ENCODE assay signal across 8 mouse cellular contexts in the genomic region with DNA sequence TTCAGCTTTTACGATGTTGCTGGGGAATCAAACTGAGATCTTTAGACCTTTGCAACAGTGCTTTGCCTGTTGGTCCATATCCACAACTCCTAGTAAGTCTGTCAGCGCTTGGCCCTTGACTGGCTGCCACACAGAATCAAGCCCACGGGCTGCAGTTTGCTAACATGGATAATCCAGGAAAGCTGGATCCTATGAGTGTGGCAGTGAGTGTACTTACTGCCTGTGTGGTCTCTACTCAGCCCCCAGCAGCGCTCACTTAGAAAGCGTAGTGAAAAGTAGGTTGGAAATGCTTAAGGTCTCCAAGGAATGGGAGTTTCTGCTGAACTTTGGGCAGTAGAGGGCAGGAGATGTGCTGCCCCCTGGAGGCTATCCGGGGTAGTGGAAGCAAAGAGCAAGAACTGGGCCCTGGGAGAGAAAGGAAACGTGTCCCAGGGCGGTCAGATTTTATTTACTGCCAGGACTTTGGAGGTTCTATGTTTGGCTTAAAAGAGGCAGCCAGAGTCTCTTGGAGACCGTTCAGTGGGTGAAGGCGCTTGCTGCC. TPM values are rescaled to one million over a fixed set of nuclear protein-coding genes. Genes with fewer than 3 reads are reported as not detected.
DNase-seq lines count a peak whose midpoint lies in the region; ATAC-seq lines count a peak whose summit lies in the region.

No protein-coding gene starts in this region.

- no peaks in the 10 kb centered on the region for H3K27me3 ChIP-seq in forebrain, embryonic 14.5 days (replicated peaks; ENCODE audit: control insufficient read depth, insufficient read depth, low read length)
- no peaks in the 10 kb centered on the region for H3K27me3 ChIP-seq in forebrain, embryonic 16.5 days (replicated peaks; ENCODE audit: control insufficient read depth, insufficient read depth, low read length)

- no peaks in the 10 kb centered on the region for H3K4me1 ChIP-seq in forebrain, embryonic 14.5 days (ENCODE audit: control insufficient read depth, insufficient read depth, low read length)
- H3K4me1 ChIP-seq in forebrain, embryonic 16.5 days (replicated peaks; ENCODE audit: control insufficient read depth, insufficient read depth, low read length), result no peaks in the 10 kb centered on the region

- H3K9ac ChIP-seq in forebrain, embryonic 14.5 days (ENCODE audit: low read length), result no peak overlapping the region
- no peak overlapping the region for H3K9ac ChIP-seq in forebrain, embryonic 16.5 days (replicated peaks; ENCODE audit: low read depth, low read length)

- no peaks in the 10 kb centered on the region for H3K36me3 ChIP-seq in forebrain, embryonic 14.5 days (ENCODE audit: control insufficient read depth, insufficient read depth, low read length)
- H3K36me3 ChIP-seq in forebrain, embryonic 16.5 days (ENCODE audit: control insufficient read depth, insufficient read depth), result no peaks in the 10 kb centered on the region

- peak; percentile 15 for DNase-seq in forebrain, embryonic 14.5 days (ENCODE audit: low spot score)
- DNase-seq in A20 (ENCODE audit: low read depth, low spot score), result peak; percentile 63
- peak; percentile 83 to 85 for DNase-seq in adrenal gland, postnatal 36 days
- peak; percentile 78 to 88 for DNase-seq in kidney, postnatal 36 days
- DNase-seq in lung, postnatal 14 days, result peak; percentile 84
- DNase-seq in testis, postnatal 10 days (ENCODE audit: low spot score), result peak; percentile 76

- H3K9me3 ChIP-seq in forebrain, embryonic 14.5 days (replicated peaks; ENCODE audit: control insufficient read depth, low read length), result no peaks in the 10 kb centered on the region
- no peaks in the 10 kb centered on the region for H3K9me3 ChIP-seq in forebrain, embryonic 16.5 days (ENCODE audit: control insufficient read depth, low read length)

- 63% methylated on average over 10 of the region's 10 CpGs for WGBS in forebrain, embryonic 14.5 days
- WGBS in forebrain, embryonic 16.5 days, result 61% methylated on average over 10 of the region's 10 CpGs

- H3K27ac ChIP-seq in forebrain, embryonic 14.5 days (ENCODE audit: low read depth, low read length), result no peak overlapping the region
- H3K27ac ChIP-seq in forebrain, embryonic 16.5 days (ENCODE audit: low read length), result no peak overlapping the region

- no peak overlapping the region for H3K4me3 ChIP-seq in forebrain, embryonic 14.5 days (ENCODE audit: low read depth, low read length)
- no peak overlapping the region for H3K4me3 ChIP-seq in forebrain, embryonic 16.5 days (replicated peaks; ENCODE audit: low read length)

- ATAC-seq in forebrain, embryonic 14.5 days, result no peak
- no peak for ATAC-seq in forebrain, embryonic 16.5 days
- peak; percentile 80 for ATAC-seq in erythroblast, adult 5-6 weeks (replicated peaks; ENCODE audit: low FRiP score, poor library complexity, severe bottlenecking)

- no peak overlapping the region for H3K4me2 ChIP-seq in forebrain, embryonic 14.5 days (ENCODE audit: low read length)
- no peak overlapping the region for H3K4me2 ChIP-seq in forebrain, embryonic 16.5 days (ENCODE audit: low read length)

RNA-seq across cellular contexts. Expression of a gene that starts 20.0 kb away (rescaled TPM):
- 4.1 and 4.4 TPM in 2 replicates for polyA plus RNA-seq in forebrain, embryonic 14.5 days (2014; fragmentation: Nextera tagmentation; extraction: Ambion mirVana)
- polyA plus RNA-seq in forebrain, embryonic 16.5 days (2015; fragmentation: Nextera tagmentation; extraction: Ambion mirVana), result 4.3 and 4.6 TPM in 2 replicates
- total RNA-seq in adrenal gland, postnatal 36 days (2021), result 10 to 100 TPM; 10.4 to 12.9 TPM
- 3.1 and 4.6 TPM in 2 replicates for total RNA-seq in erythroblast, adult 5-6 weeks (2015; ENCODE audit: low replicate concordance)
- total RNA-seq in erythroblast, adult 5-6 weeks (2017; ENCODE audit: low replicate concordance), result 7.2 and 8.9 TPM in 2 replicates

Comparison
In these comparisons a context has a peak if more than half of its experiments do, and no peak if none do; other contexts are left out.
1. DNase-seq: peak in every context shown above with its lines; median percentile 84 in adrenal gland, postnatal 36 days; 84 in lung, postnatal 14 days; 83 in kidney, postnatal 36 days; 76 in testis, postnatal 10 days; 63 in A20; 15 in forebrain, embryonic 14.5 days.